Mouse (Mus musculus) intestine, embryonic 14.5 days (tissue): Measurements from ENCODE around the gene Mtr. TPM values are rescaled to one million over a fixed set of nuclear protein-coding genes. Genes with fewer than 3 reads are reported as not detected.

Source experiments
- ATAC-seq: fragments of 200-750 bp; cut with Nextera tagmentation; replicated peaks from 2 replicates; pipeline ENCODE4 v1.8.0; 2017; ENCODE audit warnings: low read depth, moderate number of reproducible peaks, moderate TSS enrichment, moderate library complexity; ENCODE audit not compliant: low FRiP score, low TSS enrichment
- DNase-seq: peaks from one replicate; pipeline ENCODE4 v3.0.0-alpha.2; 2018; ENCODE audit warnings: low spot score
- H3K27ac ChIP-seq: fragments of 300-500 bp; sonication (generic); 2 replicates; pipeline ENCODE4 v1.5.1; 2014; ENCODE audit warnings: low read depth, mild to moderate bottlenecking, control low read depth
- H3K27me3 ChIP-seq: fragments of 300-500 bp; sonication (generic); replicated peaks from 2 replicates; pipeline ENCODE4 v1.6.1; 2014; ENCODE audit warnings: low read length, control low read depth; ENCODE audit not compliant: control insufficient read depth, insufficient read depth
- H3K36me3 ChIP-seq: fragments of 300-500 bp; sonication (generic); 2 replicates; pipeline ENCODE4 v1.6.1; 2014; ENCODE audit warnings: low read length, control low read depth; ENCODE audit not compliant: control insufficient read depth, insufficient read depth
- H3K4me1 ChIP-seq: fragments of 300-500 bp; sonication (generic); replicated peaks from 2 replicates; pipeline ENCODE4 v1.6.1; 2014; ENCODE audit warnings: low read length, control low read depth, mixed read lengths; ENCODE audit not compliant: control insufficient read depth, insufficient read depth
- H3K4me2 ChIP-seq: fragments of 300-500 bp; sonication (generic); 2 replicates; pipeline ENCODE4 v1.6.1; 2014; ENCODE audit warnings: low read length
- H3K4me3 ChIP-seq: fragments of 300-500 bp; sonication (generic); 2 replicates; pipeline ENCODE4 v1.5.1; 2014; ENCODE audit warnings: low read depth, low read length, control low read depth, mixed read lengths
- H3K9ac ChIP-seq: fragments of 300-500 bp; sonication (generic); 2 replicates; pipeline ENCODE4 v1.6.1; 2014; ENCODE audit warnings: mild to moderate bottlenecking, low read length
- H3K9me3 ChIP-seq: fragments of 300-500 bp; sonication (generic); 2 replicates; pipeline ENCODE4 v1.6.1; 2016; ENCODE audit warnings: low read length, control low read depth; ENCODE audit not compliant: control insufficient read depth
- WGBS: fragments of 180-500 bp; shearing (Covaris S2); extraction: QIAGEN DNeasy Blood & Tissue Kit; methylation state at CpG from one replicate; pipeline ENCODE4 v1.1.7; 2014; 5-methylcytosine and 5-hydroxymethylcytosine counted together
- polyA plus RNA-seq: library from polyadenylated mRNA; unstranded; fragments of >200 nt; fragmentation: Nextera tagmentation; extraction: Ambion mirVana; gene quantifications from 2 replicates; pipeline ENCODE4 v1.2.1, GENCODE M21; 2014

Mtr gene
- polyA plus RNA-seq, 1 experiment from 2014 or later, result 15.2 TPM

- H3K4me3 ChIP-seq, result no peak overlapping the region
- WGBS, result 84% methylated on average over 5 of the region's 5 CpGs
- DNase-seq, result no peak
- no peak for ATAC-seq
- H3K9me3 ChIP-seq, result no peaks in the 10 kb centered on the region
- no peak overlapping the region for H3K9ac ChIP-seq
- peaks cover 83% of the 10 kb centered on the region for H3K36me3 ChIP-seq
- H3K4me1 ChIP-seq, result no peaks in the 10 kb centered on the region
- no peak overlapping the region for H3K4me2 ChIP-seq
- H3K27ac ChIP-seq, result no peak overlapping the region
- no peaks in the 10 kb centered on the region for H3K27me3 ChIP-seq
Measured at GRCm38 (mm10) chr13:12227606-12228005, 30.3 kb downstream of the Mtr start.

- H3K4me3 ChIP-seq, result no peak overlapping the region
- H3K27me3 ChIP-seq, result no peaks in the 10 kb centered on the region
- no peaks in the 10 kb centered on the region for H3K4me1 ChIP-seq
- no peak overlapping the region for H3K9ac ChIP-seq
- no peak overlapping the region for H3K27ac ChIP-seq
- H3K36me3 ChIP-seq, result peaks cover 74% of the 10 kb centered on the region
- no peak overlapping the region for H3K4me2 ChIP-seq
- DNase-seq (no peak), ATAC-seq (no peak)
- no peaks in the 10 kb centered on the region for H3K9me3 ChIP-seq
- 91% methylated on average over 14 of the region's 14 CpGs for WGBS
Measured at GRCm38 (mm10) chr13:12218603-12219002, 39.3 kb downstream of the Mtr start.

GRCm38 (mm10) chr13:12214922-12215321 lies 43.0 kb downstream of the Mtr start:
- ATAC-seq, result no peak
- H3K4me2 ChIP-seq, result no peak overlapping the region
- H3K4me3 ChIP-seq, result no peak overlapping the region
- no peak overlapping the region for H3K9ac ChIP-seq
- H3K36me3 ChIP-seq, result peaks cover 74% of the 10 kb centered on the region
- 88% methylated on average over 5 of the region's 5 CpGs for WGBS
- no peak overlapping the region for H3K27ac ChIP-seq
- no peaks in the 10 kb centered on the region for H3K9me3 ChIP-seq
- no peaks in the 10 kb centered on the region for H3K27me3 ChIP-seq
- DNase-seq, result no peak
- no peaks in the 10 kb centered on the region for H3K4me1 ChIP-seq

GRCm38 (mm10) chr13:12211058-12211457 lies 46.9 kb downstream of the Mtr start:
- ATAC-seq (no peak), DNase-seq (no peak)
- Histone ChIP-seq H3K4me3 (no peak overlapping the region), H3K4me2 (no peak overlapping the region), H3K4me1 (no peaks in the 10 kb centered on the region), H3K27ac (no peak overlapping the region), H3K27me3 (no peaks in the 10 kb centered on the region), H3K9ac (no peak overlapping the region), H3K9me3 (no peaks in the 10 kb centered on the region), H3K36me3 (peaks cover 58% of the 10 kb centered on the region)
- WGBS, result 78% methylated on average over 2 of the region's 2 CpGs

- H3K4me3 ChIP-seq, result no peak overlapping the region
- 0 out of 2 replicates have a peak, but pooled peaks have one; percentile 15 for ATAC-seq
- no peak overlapping the region for H3K27ac ChIP-seq
- no peak overlapping the region for H3K9ac ChIP-seq
- no peaks in the 10 kb centered on the region for H3K9me3 ChIP-seq
- H3K4me1 ChIP-seq, result no peaks in the 10 kb centered on the region
- H3K36me3 ChIP-seq, result peaks cover 54% of the 10 kb centered on the region
- no peaks in the 10 kb centered on the region for H3K27me3 ChIP-seq
- H3K4me2 ChIP-seq, result no peak overlapping the region
- peak; percentile 58 for DNase-seq
- 82% methylated on average over 10 of the region's 10 CpGs for WGBS
Measured at GRCm38 (mm10) chr13:12210023-12210762, 47.7 kb downstream of the Mtr start.

GRCm38 (mm10) chr13:12200372-12200771 lies 57.5 kb downstream of the Mtr start:
- Histone ChIP-seq H3K9me3 (no peaks in the 10 kb centered on the region), H3K9ac (no peak overlapping the region), H3K27me3 (no peaks in the 10 kb centered on the region), H3K4me1 (no peaks in the 10 kb centered on the region), H3K36me3 (peaks cover 62% of the 10 kb centered on the region), H3K4me2 (no peak overlapping the region), H3K27ac (no peak overlapping the region), H3K4me3 (no peak overlapping the region)
- no peak for ATAC-seq
- DNase-seq, result no peak
- WGBS, result 85% methylated on average over 5 of the region's 5 CpGs

- Histone ChIP-seq H3K36me3 (peaks cover 61% of the 10 kb centered on the region), H3K9ac (no peak overlapping the region), H3K27ac (no peak overlapping the region), H3K4me3 (no peak overlapping the region), H3K9me3 (no peaks in the 10 kb centered on the region), H3K27me3 (no peaks in the 10 kb centered on the region), H3K4me1 (no peaks in the 10 kb centered on the region), H3K4me2 (no peak overlapping the region)
- ATAC-seq, result no peak
- WGBS, result 90% methylated on average over 2 of the region's 2 CpGs
- no peak for DNase-seq
Measured at GRCm38 (mm10) chr13:12198486-12198885, 59.4 kb downstream of the Mtr start.

- WGBS, result 87% methylated on average over 4 of the region's 4 CpGs
- Histone ChIP-seq H3K27ac (no peak overlapping the region), H3K9ac (no peak overlapping the region), H3K4me2 (no peak overlapping the region), H3K4me1 (no peaks in the 10 kb centered on the region), H3K36me3 (peaks cover 75% of the 10 kb centered on the region), H3K27me3 (no peaks in the 10 kb centered on the region), H3K4me3 (no peak overlapping the region), H3K9me3 (no peaks in the 10 kb centered on the region)
- ATAC-seq (no peak), DNase-seq (no peak)
Measured at GRCm38 (mm10) chr13:12196861-12197260, 61.1 kb downstream of the Mtr start.

GRCm38 (mm10) chr13:12196012-12196411 lies 61.9 kb downstream of the Mtr start:
- Histone ChIP-seq H3K36me3 (peaks cover 75% of the 10 kb centered on the region), H3K27ac (no peak overlapping the region), H3K9me3 (no peaks in the 10 kb centered on the region), H3K4me2 (no peak overlapping the region), H3K4me3 (no peak overlapping the region), H3K4me1 (no peaks in the 10 kb centered on the region), H3K27me3 (no peaks in the 10 kb centered on the region), H3K9ac (no peak overlapping the region)
- ATAC-seq (no peak), DNase-seq (no peak)
- 83% methylated on average over 3 of the region's 3 CpGs for WGBS
